Mouse (Mus musculus): ENCODE data around the gene Gm5617. TPM values are rescaled to one million over a fixed set of nuclear protein-coding genes. Genes with fewer than 3 reads are reported as not detected.
A peak's percentile ranks its signal among the peaks of the same experiment; 100 is the strongest.
"Not testable (repeated sequence)": the region's sequence is repeated elsewhere in the genome, so short reads cannot be mapped to it uniquely, and the experiment has no call there.

Gene Gm5617
- polyA plus RNA-seq, 1 experiment from 2014 or later, result 30.1 TPM

DNA sequence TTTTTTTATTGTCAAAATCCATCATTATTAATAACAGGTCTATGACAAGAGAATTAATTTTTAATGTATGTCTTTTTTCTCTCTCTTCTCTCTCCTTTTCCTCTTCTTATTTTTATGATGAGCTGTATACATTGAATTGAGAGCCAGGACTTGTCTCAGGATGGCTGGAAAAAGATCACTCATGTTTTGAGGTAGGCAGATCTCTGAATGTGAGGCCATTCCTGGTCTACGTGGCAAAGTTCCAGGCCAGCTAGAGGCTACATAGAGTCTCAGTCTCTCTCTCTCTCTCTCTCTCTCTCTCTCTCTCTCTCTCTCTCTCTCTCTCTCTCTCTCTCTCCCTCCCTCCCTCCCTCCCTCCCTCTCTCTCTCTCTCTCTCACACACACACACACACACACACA, 42.4 kb downstream of the Gm5617 start:
- not testable (repeated sequence) for H3K36me3 ChIP-seq (ENCODE audit: control insufficient read depth, insufficient read depth, low read length); ATAC-seq (ENCODE audit: low read depth); H3K4me3 ChIP-seq (ENCODE audit: low read length); H3K27ac ChIP-seq (ENCODE audit: low read length); H3K9ac ChIP-seq (ENCODE audit: low read length); H3K9me3 ChIP-seq (ENCODE audit: control insufficient read depth, low read length); H3K4me2 ChIP-seq (ENCODE audit: low read depth, low read length); H3K4me1 ChIP-seq (replicated peaks; ENCODE audit: control insufficient read depth, insufficient read depth, low read length)
- WGBS, result 33% methylated on average over 1 of the region's 1 CpGs
- peaks cover 14% of the 10 kb centered on the region for H3K27me3 ChIP-seq (ENCODE audit: control insufficient read depth, insufficient read depth, low read depth, low read length)

DNA sequence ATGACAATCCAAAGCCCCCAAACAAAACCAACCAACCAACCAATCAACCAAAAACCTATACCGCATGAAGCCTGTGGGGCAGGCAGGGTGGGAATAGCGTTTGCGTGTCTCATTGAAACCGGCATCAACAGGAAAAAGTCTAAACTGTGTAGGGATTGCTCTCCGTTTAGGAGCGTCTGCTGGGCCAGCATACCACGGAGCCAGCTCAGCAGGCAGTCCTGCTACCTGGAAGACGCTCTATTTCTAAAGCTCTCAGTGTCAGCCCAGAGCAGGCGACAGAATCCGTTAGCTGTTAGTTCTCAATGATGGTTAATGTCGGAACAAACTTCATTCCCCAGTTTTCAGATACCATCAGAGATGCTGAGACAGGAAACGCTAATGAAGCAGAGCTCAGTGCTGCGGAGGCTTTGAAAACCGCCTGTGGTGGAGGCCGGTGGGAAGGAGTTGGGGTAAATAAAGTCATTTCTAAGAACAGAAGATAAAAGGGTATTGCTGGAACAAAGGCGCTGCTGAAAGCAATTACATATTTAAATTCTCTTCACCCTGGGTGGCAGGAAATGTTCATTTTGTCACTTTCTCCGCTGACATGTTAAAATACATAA, 42.9 kb downstream of the Gm5617 start:
- H3K4me2 ChIP-seq (ENCODE audit: low read depth, low read length), result no peak overlapping the region
- no peak for ATAC-seq (ENCODE audit: low read depth)
- H3K9ac ChIP-seq (ENCODE audit: low read length), result no peak overlapping the region
- H3K4me1 ChIP-seq (replicated peaks; ENCODE audit: control insufficient read depth, insufficient read depth, low read length), result 0 out of 2 replicates have a peak, but pooled peaks cover 3% of the 10 kb centered on the region
- no peak overlapping the region for H3K27ac ChIP-seq (ENCODE audit: low read length)
- H3K27me3 ChIP-seq (ENCODE audit: control insufficient read depth, insufficient read depth, low read depth, low read length), result peaks cover 14% of the 10 kb centered on the region
- H3K9me3 ChIP-seq (ENCODE audit: control insufficient read depth, low read length), result 0 out of 2 replicates have a peak, but pooled peaks cover 2% of the 10 kb centered on the region
- no peaks in the 10 kb centered on the region for H3K36me3 ChIP-seq (ENCODE audit: control insufficient read depth, insufficient read depth, low read length)
- no peak overlapping the region for H3K4me3 ChIP-seq (ENCODE audit: low read length)
- 5% methylated on average over 17 of the region's 17 CpGs for WGBS

DNA sequence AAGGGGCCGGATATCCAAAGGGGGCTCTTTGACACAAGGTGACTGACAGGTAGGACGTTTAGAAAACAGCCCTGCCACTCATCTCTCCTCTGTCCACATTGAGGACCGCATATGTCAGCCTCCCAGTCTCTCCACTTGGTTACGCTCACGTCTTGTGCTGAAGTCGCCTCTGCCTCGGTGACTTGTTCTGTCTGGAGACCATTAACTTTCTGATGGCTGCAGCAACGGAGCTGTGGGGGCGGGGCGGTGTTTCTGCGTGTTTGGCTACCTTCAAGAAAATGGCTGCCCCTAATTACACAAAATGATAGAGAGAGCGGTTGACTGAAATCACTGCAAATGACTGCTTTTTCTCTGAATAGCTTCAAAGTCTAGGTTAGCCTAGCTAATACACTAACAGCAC, 43.4 kb downstream of the Gm5617 start:
- H3K27ac ChIP-seq (ENCODE audit: low read length), result no peak overlapping the region

More for the DNA sequence above, 43.4 kb downstream of the Gm5617 start:
- Histone ChIP-seq H3K4me1 (replicated peaks; ENCODE audit: control insufficient read depth, insufficient read depth, low read length) (0 out of 2 replicates have a peak, but pooled peaks cover 3% of the 10 kb centered on the region), H3K9ac (ENCODE audit: low read length) (no peak overlapping the region), H3K4me2 (ENCODE audit: low read depth, low read length) (peak overlapping the region; percentile 40), H3K27me3 (ENCODE audit: control insufficient read depth, insufficient read depth, low read depth, low read length) (peaks cover 14% of the 10 kb centered on the region), H3K4me3 (ENCODE audit: low read length) (peak overlapping the region; percentile 17; the same call in 1 of the 2 replicates), H3K36me3 (ENCODE audit: control insufficient read depth, insufficient read depth, low read length) (no peaks in the 10 kb centered on the region), H3K9me3 (ENCODE audit: control insufficient read depth, low read length) (0 out of 2 replicates have a peak, but pooled peaks cover 2% of the 10 kb centered on the region)
- WGBS, result 9% methylated on average over 12 of the region's 12 CpGs
- ATAC-seq (ENCODE audit: low read depth), result no peak

Small RNAs within 50 kb of the gene (microRNA-seq; reads per million reads assigned to microRNA genes)
- not detected for gene Gm23653

Other genes with a start within 250 kb of the Gm5617 start
- gene Nxpe2, start 142.0 kb upstream of the Gm5617 start, polyA plus RNA-seq (2015; fragmentation: Nextera tagmentation; extraction: Ambion mirVana), result 1.3 and 1.5 TPM in 2 replicates
- gene Rexo2, start 14.8 kb upstream of the Gm5617 start, polyA plus RNA-seq (2015; fragmentation: Nextera tagmentation; extraction: Ambion mirVana), result 103 and 106 TPM in 2 replicates
- gene Rbm7, start 143 bp upstream of the Gm5617 start, polyA plus RNA-seq (2015; fragmentation: Nextera tagmentation; extraction: Ambion mirVana), result 130 and 137 TPM in 2 replicates
- gene Nnmt, start 109.7 kb downstream of the Gm5617 start, polyA plus RNA-seq (2015; fragmentation: Nextera tagmentation; extraction: Ambion mirVana), result 1.5 and 2.5 TPM in 2 replicates

Data from lung, embryonic 16.5 days (tissue).